Mouse (Mus musculus) forebrain, postnatal 0 days (tissue): ENCODE data around the gene Tmem109. TPM values are rescaled to one million over a fixed set of nuclear protein-coding genes. Genes with fewer than 3 reads are reported as not detected.

Source experiments
- ATAC-seq: fragments of 200-750 bp; cut with Nextera tagmentation; 2 replicates; pipeline ENCODE4 v1.8.0; 2017; ENCODE audit warnings: mild to moderate bottlenecking, moderate library complexity
- DNase-seq: peaks from one replicate; pipeline ENCODE4 v3.0.0-alpha.2; 2015
- H3K27ac ChIP-seq: fragments of 300-500 bp; sonication (generic); 2 replicates; pipeline ENCODE4 v1.5.1; 2014; ENCODE audit warnings: low read depth, mild to moderate bottlenecking, antibody characterized with exemption, low read length, moderate library complexity, mixed read lengths
- H3K27me3 ChIP-seq: fragments of 300-500 bp; sonication (generic); 2 replicates; pipeline ENCODE4 v1.6.1; 2014; ENCODE audit warnings: mild to moderate bottlenecking, low read length, mixed read lengths; ENCODE audit not compliant: insufficient read depth
- H3K36me3 ChIP-seq: fragments of 300-500 bp; sonication (generic); 2 replicates; pipeline ENCODE4 v1.6.1; 2014; ENCODE audit warnings: mild to moderate bottlenecking, moderate library complexity; ENCODE audit not compliant: insufficient read depth
- H3K4me1 ChIP-seq: fragments of 300-500 bp; sonication (generic); 2 replicates; pipeline ENCODE4 v1.6.1; 2014; ENCODE audit warnings: antibody characterized with exemption; ENCODE audit not compliant: insufficient read depth
- H3K4me2 ChIP-seq: fragments of 300-500 bp; sonication (generic); 2 replicates; pipeline ENCODE4 v1.6.1; 2014; ENCODE audit warnings: low read depth, mild to moderate bottlenecking, moderate library complexity
- H3K4me3 ChIP-seq: fragments of 300-500 bp; sonication (generic); 2 replicates; pipeline ENCODE4 v1.5.1; 2014; ENCODE audit warnings: low read depth, low read length, mixed read lengths
- H3K9ac ChIP-seq: fragments of 300-500 bp; sonication (generic); 2 replicates; pipeline ENCODE4 v1.6.1; 2014; ENCODE audit warnings: mild to moderate bottlenecking
- H3K9me3 ChIP-seq: fragments of 300-500 bp; sonication (generic); 2 replicates; pipeline ENCODE4 v1.6.1; 2016; ENCODE audit warnings: low read length
- CTCF ChIP-seq: sonication (generic); IDR thresholded peaks from 2 replicates; pipeline ENCODE4 v1.5.1; 2016; ENCODE audit warnings: antibody characterized with exemption, control low read depth, low read depth
- WGBS: fragments of 180-500 bp; shearing (Covaris S2); extraction: QIAGEN DNeasy Blood & Tissue Kit; methylation state at CpG from one replicate; pipeline ENCODE4 v1.1.7; 2014; 5-methylcytosine and 5-hydroxymethylcytosine counted together
- polyA plus RNA-seq: library from polyadenylated mRNA; unstranded; fragments of >200 nt; fragmentation: Nextera tagmentation; extraction: Ambion mirVana; gene quantifications from 2 replicates; pipeline ENCODE4 v1.2.1, GENCODE M21; 2015
- total RNA-seq: library from RNA; depleted of rRNA; stranded (reverse); fragments of >200 nt; gene quantifications from 2 replicates; pipeline ENCODE4 v1.2.3, GENCODE M21; 2014

Gene Tmem109
- total and polyA plus RNA-seq, 2 experiments from 2014 or later, result 25.5 to 38.8 TPM

GRCm38 (mm10) chr19:10860072-10860497, 21.7 kb downstream of the Tmem109 start:
- peak; percentile 35; the same call in 1 of the 2 replicates for TF ChIP-seq CTCF
- 51% methylated on average over 22 of the region's 22 CpGs for WGBS

GRCm38 (mm10) chr19:10856520-10856919, 25.3 kb downstream of the Tmem109 start:
- TF ChIP-seq CTCF, result no peak
- DNase-seq, result no peak
- H3K27me3 ChIP-seq, result no peaks in the 10 kb centered on the region
- peaks cover 51% of the 10 kb centered on the region for H3K36me3 ChIP-seq
- no peak overlapping the region for H3K4me2 ChIP-seq
- no peak overlapping the region for H3K27ac ChIP-seq
- H3K9me3 ChIP-seq, result no peaks in the 10 kb centered on the region
- H3K4me1 ChIP-seq, result no peaks in the 10 kb centered on the region
- no peak overlapping the region for H3K9ac ChIP-seq
- H3K4me3 ChIP-seq, result no peak overlapping the region
- ATAC-seq, result peak; percentile 28
- 49% methylated on average over 2 of the region's 2 CpGs for WGBS

More at GRCm38 (mm10) chr19:10860072-10860497, 21.7 kb downstream of the Tmem109 start:
- Histone ChIP-seq H3K9ac (no peak overlapping the region), H3K36me3 (peaks cover 87% of the 10 kb centered on the region), H3K4me2 (no peak overlapping the region), H3K27me3 (no peaks in the 10 kb centered on the region), H3K4me3 (no peak overlapping the region), H3K4me1 (no peaks in the 10 kb centered on the region), H3K27ac (no peak overlapping the region), H3K9me3 (no peaks in the 10 kb centered on the region)
- DNase-seq (no peak), ATAC-seq (no peak; the same call in 1 of the 2 replicates)

GRCm38 (mm10) chr19:10855422-10855821, 26.4 kb downstream of the Tmem109 start:
- 84% methylated on average over 3 of the region's 3 CpGs for WGBS
- Histone ChIP-seq H3K4me1 (no peaks in the 10 kb centered on the region), H3K27me3 (no peaks in the 10 kb centered on the region), H3K27ac (no peak overlapping the region), H3K36me3 (peaks cover 40% of the 10 kb centered on the region), H3K4me2 (no peak overlapping the region), H3K9me3 (no peaks in the 10 kb centered on the region), H3K4me3 (no peak overlapping the region), H3K9ac (no peak overlapping the region; the same call in 1 of the 2 replicates)
- DNase-seq (no peak), ATAC-seq (no peak)
- no peak for TF ChIP-seq CTCF

DNA sequence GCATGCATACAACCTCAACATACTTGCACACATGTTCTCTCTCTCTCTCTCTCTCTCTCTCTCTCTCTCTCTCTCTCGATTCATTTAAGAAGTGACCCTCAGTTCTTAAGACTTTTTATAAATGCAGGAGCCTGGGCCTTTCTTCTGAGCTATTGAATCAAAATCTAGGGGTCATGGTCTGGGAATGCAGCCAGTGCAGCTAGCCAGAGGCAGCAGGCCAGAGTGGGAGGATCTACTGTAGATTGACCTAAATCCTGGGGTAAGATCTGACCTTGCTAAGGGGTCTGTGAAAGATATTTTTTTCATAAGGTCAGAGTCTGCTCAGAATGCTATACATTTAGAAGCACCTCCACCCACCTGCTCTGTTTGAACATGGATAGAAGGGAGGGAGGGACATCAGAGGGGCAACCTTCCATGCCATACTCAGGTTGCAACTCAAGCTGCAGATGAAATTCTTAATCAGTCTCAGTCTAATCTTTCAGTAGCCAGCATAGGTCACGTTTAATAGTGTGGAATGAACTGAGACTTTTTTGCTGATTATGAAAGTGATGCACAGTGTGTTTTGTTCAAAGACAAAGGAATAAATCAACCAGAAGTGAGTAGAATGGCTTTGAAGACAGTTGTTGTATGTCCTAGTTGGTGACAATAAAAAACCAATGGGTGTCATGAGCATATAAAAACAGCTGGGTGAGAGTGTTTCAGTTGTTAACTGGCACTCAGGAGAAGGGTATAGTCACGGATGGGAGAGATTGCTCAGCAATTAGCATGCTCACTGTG, 34.3 kb downstream of the Tmem109 start:
- H3K9me3 ChIP-seq, result no peaks in the 10 kb centered on the region
- DNase-seq, result no peak
- TF ChIP-seq CTCF, result no peak
- H3K27ac ChIP-seq, result no peak overlapping the region
- H3K36me3 ChIP-seq, result no peaks in the 10 kb centered on the region
- WGBS, result 23% methylated on average over 3 of the region's 3 CpGs
- H3K4me3 ChIP-seq, result no peak overlapping the region
- no peak overlapping the region for H3K9ac ChIP-seq
- no peaks in the 10 kb centered on the region for H3K27me3 ChIP-seq
- no peak for ATAC-seq
- no peak overlapping the region for H3K4me2 ChIP-seq
- no peaks in the 10 kb centered on the region for H3K4me1 ChIP-seq

- DNase-seq, result no peak
- H3K9ac ChIP-seq, result no peak overlapping the region
- TF ChIP-seq CTCF, result no peak
- H3K4me3 ChIP-seq, result no peak overlapping the region
- H3K27ac ChIP-seq, result no peak overlapping the region
- ATAC-seq, result no peak
- no peaks in the 10 kb centered on the region for H3K4me1 ChIP-seq
- H3K4me2 ChIP-seq, result no peak overlapping the region
- no peaks in the 10 kb centered on the region for H3K9me3 ChIP-seq
- 73% methylated on average over 7 of the region's 7 CpGs for WGBS
- no peaks in the 10 kb centered on the region for H3K36me3 ChIP-seq
- no peaks in the 10 kb centered on the region for H3K27me3 ChIP-seq
Observed at GRCm38 (mm10) chr19:10846150-10846549, 35.7 kb downstream of the Tmem109 start.

DNA sequence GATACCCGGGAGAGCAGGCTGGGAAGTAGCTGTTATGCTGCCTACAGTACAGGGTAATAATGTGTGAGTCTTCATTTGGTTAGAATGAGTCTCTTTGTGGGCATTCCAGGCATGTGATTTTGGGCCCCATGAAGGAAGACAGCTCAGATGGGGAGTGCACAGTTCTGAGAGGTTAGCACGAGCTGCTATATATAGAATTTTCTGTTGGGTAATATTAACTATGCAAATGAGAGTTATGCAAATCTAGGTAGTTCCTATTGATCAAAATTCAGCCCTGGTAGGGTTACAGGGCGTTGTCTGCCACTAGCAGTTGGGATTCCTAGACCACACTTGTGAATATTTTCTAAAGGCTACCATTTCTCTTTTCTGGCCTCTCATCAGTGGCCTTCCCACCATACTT, 36.3 kb downstream of the Tmem109 start:
- no peak for TF ChIP-seq CTCF
- 76% methylated on average over 3 of the region's 3 CpGs for WGBS
- H3K4me2 ChIP-seq, result no peak overlapping the region
- no peaks in the 10 kb centered on the region for H3K36me3 ChIP-seq
- no peaks in the 10 kb centered on the region for H3K27me3 ChIP-seq
- DNase-seq (no peak), ATAC-seq (peak; percentile 32; the same call in 1 of the 2 replicates)
- no peaks in the 10 kb centered on the region for H3K4me1 ChIP-seq
- H3K27ac ChIP-seq, result no peak overlapping the region
- H3K4me3 ChIP-seq, result no peak overlapping the region
- no peak overlapping the region for H3K9ac ChIP-seq
- no peaks in the 10 kb centered on the region for H3K9me3 ChIP-seq

DNA sequence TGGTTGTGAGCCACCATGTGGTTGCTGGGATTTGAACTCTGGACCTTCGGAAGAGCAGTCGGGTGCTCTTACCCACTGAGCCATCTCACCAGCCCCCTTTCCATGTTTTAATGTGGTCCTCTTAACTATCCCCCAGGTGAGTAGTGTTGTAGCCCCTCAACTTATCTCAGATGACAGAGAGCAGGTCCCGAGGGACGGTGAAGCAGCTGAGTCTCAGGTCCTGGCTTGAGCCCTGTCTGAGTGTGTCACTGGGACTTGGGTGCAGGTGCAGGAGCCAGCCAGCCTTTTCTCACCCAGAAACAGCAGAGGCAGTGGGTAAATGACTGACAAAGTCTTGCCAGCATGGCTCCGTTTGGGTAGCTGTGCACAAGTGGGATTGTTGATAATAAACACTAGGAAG, 37.6 kb downstream of the Tmem109 start:
- WGBS, result 88% methylated on average over 5 of the region's 5 CpGs
- H3K27ac ChIP-seq, result no peak overlapping the region
- TF ChIP-seq CTCF, result no peak
- H3K9ac ChIP-seq, result no peak overlapping the region
- H3K4me2 ChIP-seq, result no peak overlapping the region
- no peaks in the 10 kb centered on the region for H3K4me1 ChIP-seq
- H3K9me3 ChIP-seq, result no peaks in the 10 kb centered on the region
- no peaks in the 10 kb centered on the region for H3K36me3 ChIP-seq
- no peak for DNase-seq
- no peaks in the 10 kb centered on the region for H3K27me3 ChIP-seq
- H3K4me3 ChIP-seq, result no peak overlapping the region
- no peak for ATAC-seq
